Mouse (Mus musculus) left cerebral cortex, postnatal 14 days (tissue): ENCODE data around the gene Strn4. TPM values are rescaled to one million over a fixed set of nuclear protein-coding genes. Genes with fewer than 3 reads are reported as not detected.

Source experiments
- DNase-seq, 2 experiments: peaks; one replicate each; pipeline ENCODE4 v3.0.0; 2021 to 2022; ENCODE audit warnings: low spot score in 2 of 2, mixed read lengths in 1 of 2
- intact Hi-C: fragments of 180-260 bp; cut with DNase I; formaldehyde crosslinking; loops from one replicate; pipeline ENCODE4 v1.15.1; 2025
- total RNA-seq, 2 experiments: library from RNA; stranded (reverse); gene quantifications; 2 replicates each; pipeline ENCODE4 v1.2.3; 2021

Gene Strn4
- total RNA-seq, 2 experiments from 2014 or later = 333 to 347 TPM

GRCm38 (mm10) chr7:16867488-16867887, 51.8 kb downstream of the Strn4 start:
- intact Hi-C loops = no loop called here
- DNase-seq = no peak

DNA sequence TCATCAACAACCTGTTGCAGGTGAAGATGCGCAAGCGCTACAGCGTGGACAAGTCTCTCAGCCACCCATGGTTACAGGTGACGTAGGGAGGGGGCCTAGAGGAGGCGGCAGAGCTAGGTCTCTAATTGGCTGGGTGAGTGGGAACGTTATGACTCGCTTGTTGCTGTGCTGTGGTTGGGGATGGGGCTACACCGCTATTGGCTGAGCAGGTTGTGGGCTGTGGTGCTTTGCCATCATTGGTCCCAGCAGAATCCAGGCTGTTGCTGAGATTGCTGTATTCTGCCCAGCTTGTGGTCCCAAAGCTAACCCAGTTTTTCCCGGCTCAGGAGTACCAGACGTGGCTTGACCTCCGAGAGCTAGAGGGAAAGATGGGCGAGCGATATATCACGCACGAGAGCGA, 53.8 kb downstream of the Strn4 start:
- intact Hi-C loops = no loop called here
- DNase-seq = peak; percentile 92 to 98

DNA sequence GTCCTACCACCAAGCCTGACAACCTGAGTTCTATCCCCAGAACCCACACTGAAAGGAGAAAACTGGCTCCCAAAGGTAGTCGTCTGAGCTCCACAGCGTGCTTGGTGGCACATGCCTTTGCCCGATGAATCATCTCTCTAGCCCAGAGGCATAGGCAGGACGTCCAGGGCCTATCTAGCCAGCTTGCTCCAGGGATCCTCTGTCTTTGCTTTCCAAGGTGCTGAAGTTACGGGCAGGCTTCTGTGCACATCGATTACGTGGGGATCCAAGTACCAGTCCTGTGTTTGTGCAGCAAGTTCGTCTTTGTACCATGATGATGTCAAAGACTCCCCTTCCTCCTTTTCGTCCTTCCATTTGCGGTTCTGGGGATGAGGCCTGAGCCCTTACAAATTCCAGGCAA, 55.9 kb downstream of the Strn4 start:
- DNase-seq = no peak
- intact Hi-C loops = no loop called here

DNA sequence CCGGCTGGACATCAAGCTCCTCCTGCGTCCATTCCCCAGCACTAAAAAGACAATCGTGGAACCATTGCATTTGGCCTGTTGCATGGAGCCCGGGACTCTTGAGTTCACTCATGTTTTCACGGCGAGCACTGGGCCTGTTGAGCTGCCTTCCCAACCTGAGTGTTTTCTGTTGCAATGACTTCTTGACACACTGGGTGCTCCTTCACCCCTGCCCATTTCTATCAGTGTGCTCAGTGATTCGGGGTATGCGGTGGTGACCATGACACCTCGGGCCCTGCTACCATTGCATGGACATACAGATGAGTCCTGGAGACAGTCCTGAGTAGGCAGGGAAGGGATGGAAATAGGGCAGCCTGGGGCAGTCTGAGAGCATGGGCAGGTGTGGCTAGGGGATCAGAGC, 56.8 kb downstream of the Strn4 start:
- intact Hi-C loops = no loop called here

DNA sequence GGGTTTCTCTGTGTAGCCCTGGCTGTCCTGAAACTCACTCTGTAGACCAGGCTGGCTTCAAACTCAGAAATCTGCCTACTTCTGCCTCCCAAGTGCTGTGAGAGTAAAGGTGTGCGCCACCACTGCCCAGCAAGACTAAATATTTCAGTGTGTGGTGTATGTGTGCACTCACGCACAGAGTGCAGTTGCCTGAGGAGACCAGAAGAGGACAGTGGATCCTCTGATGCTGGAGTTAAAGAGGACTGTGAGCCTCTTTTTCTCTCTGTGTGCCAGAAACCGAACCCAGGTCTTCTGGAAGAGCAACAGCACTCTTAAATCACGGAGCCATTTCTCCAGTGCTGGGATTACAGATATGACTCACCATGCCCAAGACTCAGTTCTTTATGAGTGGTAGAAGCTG, 57.7 kb downstream of the Strn4 start:
- intact Hi-C loops = no loop called here
- DNase-seq = no peak

More for the DNA sequence above, 56.8 kb downstream of the Strn4 start:
- no peak for DNase-seq

GRCm38 (mm10) chr7:16874190-16874589, 58.5 kb downstream of the Strn4 start:
- intact Hi-C loops = loop anchor here (2.0 kb wide), 1 partner anchor 17 kb away; the partner anchor contains the start of gene Gng8

GRCm38 (mm10) chr7:16874756-16875309, 59.1 kb downstream of the Strn4 start:
- DNase-seq = peak; percentile 100
- intact Hi-C loops = loop anchor here (2.0 kb wide), 1 partner anchor 16 kb away; the partner anchor contains the start of gene Gng8

More at GRCm38 (mm10) chr7:16874190-16874589, 58.5 kb downstream of the Strn4 start:
- peak; percentile 78 to 85 for DNase-seq

GRCm38 (mm10) chr7:16875310-16875325, 59.4 kb downstream of the Strn4 start, which contains the start of gene Dact3:
Gene Dact3 (plus strand): TSS chr7:16875317.
- intact Hi-C loops = loop anchor here (2.0 kb wide), 1 partner anchor 16 kb away; the partner anchor contains the start of gene Gng8
- no peak for DNase-seq

DNA sequence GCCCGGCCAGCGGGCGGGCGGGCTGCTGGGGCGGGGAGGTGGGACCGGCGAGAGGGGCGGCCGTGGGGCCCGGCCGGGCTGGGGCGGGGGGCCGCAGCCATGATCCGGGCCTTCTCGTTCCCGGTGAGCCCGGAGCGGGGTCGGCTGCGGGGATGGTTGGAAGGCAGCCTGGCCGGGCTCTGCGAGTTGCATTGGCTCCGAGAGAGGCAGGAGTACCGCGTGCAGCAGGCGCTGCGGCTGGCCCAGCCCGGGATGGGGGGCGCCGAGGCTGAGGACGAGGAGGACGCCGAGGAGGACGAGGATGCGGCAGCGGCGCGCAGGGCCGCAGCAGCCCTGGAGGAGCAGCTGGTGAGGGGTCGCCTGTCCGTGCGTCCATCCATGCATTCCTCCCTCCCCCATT, 59.6 kb downstream of the Strn4 start:
- intact Hi-C loops = loop anchor here (2.0 kb wide), 1 partner anchor 15 kb away; the partner anchor contains the start of gene Gng8
- no peak for DNase-seq

DNA sequence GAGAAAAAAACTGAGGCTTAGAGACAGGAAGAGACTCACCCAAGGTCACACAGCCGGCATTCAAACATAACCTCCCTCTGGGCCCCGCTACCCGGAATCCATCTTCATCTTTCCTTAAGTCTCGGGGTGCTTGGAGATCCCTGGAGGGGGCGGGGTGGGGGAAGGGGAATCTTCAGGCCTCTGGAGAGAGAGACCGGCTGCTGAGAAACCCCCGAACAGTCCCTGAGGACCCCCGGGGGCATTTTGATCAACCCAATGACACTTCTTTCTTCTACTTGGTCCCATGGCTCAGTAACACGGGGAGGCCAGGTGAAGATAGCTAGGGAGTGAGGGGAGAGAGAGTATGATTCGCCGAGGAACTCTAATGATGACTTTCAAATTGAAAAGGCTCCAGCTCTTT, 60.3 kb downstream of the Strn4 start:
- intact Hi-C loops = loop anchor here (2.0 kb wide), 1 partner anchor 47 kb away; no protein-coding TSS in a partner anchor
- no peak for DNase-seq

DNA sequence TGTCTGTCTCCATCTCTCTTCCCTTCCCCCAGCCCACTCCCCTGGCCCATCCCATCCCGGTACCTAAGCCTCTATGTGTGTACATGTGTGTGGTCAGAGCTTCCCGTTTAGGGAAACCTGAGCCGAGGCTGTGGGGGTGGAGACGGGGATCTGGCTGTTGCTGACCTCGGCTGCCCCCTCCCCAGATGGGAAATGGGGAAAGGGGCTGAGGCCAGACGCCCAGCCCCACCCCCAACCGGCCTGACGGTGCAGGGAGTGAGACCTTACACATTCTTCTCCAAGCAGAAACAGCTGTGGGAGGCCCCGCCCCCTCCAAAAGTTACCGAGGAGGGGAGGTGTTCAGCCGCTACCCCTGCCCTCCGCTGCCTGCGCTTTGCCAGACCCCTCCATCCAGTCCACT, 60.9 kb downstream of the Strn4 start:
- DNase-seq = no peak
- intact Hi-C loops = loop anchor here (2.0 kb wide), 1 partner anchor 46 kb away; no protein-coding TSS in a partner anchor

DNA sequence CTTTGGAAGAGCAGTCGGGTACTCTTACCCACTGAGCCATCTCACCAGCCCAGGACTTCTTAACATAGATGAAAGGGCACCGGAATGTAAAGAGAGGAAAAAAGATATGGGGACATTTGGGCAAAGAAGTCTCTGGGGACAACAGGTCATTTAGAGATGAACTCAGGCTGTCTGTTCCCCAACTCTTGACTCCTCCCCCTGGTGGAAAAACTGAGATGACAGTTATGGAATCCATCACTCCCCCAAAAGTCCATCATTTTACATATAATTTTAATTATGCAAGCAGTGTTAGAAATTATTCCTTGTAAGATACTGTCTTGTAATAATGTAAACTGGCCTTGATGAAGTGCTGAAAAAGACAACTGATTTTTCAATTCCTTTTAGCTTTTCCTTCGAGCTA, 62.0 kb downstream of the Strn4 start:
- intact Hi-C loops = loop anchor here (2.0 kb wide), 1 partner anchor 45 kb away; no protein-coding TSS in a partner anchor
- DNase-seq = no peak

GRCm38 (mm10) chr7:16879796-16880547, 64.3 kb downstream of the Strn4 start:
- DNase-seq = no peak
- intact Hi-C loops = no loop called here

DNA sequence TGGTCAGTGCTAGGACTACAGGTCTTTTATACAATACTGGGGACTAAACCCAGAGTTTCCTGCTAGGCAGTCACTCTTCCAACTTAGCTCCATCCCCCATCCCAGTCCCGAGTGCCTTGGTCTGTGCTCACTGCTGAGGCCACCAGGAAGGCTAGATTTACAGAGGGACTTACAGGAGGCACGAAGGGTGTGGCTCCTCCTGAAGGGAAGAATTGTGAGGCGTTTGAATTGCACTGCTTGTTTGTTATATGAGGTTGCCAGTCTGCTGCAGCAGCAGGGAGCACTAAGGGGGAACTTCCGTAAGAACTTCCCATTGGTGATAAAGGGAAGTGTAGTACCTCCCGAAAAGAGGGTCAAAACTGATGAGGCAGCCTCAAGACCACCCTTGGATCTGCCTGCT, 64.9 kb downstream of the Strn4 start:
- intact Hi-C loops = no loop called here
- no peak for DNase-seq

DNA sequence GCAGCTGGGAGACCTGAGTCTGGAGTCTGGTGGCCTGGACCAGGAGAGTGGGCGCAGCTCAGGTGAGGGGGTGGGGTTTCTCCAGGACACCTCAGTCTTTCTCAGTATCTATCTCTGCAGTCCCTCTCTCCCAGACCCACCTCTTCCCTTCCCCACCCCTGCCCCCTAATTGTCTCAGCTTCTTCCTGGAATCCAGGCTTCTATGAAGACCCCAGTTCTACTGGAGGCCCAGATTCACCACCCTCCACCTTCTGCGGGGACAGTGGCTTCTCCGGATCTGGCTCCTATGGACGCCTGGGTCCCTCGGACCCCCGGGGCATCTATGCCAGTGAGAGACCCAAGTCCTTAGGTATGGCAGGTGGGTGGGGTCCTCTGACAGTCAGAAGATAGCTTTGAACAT, 67.5 kb downstream of the Strn4 start:
- no peak for DNase-seq
- intact Hi-C loops = no loop called here

- intact Hi-C loops = no loop called here
- no peak for DNase-seq
Measured at GRCm38 (mm10) chr7:16884334-16884733, 68.6 kb downstream of the Strn4 start.

GRCm38 (mm10) chr7:16885271-16885776, 69.6 kb downstream of the Strn4 start:
- intact Hi-C loops = no loop called here
- no peak for DNase-seq

- DNase-seq = no peak
- intact Hi-C loops = no loop called here
Measured at GRCm38 (mm10) chr7:16885905-16886304, 70.2 kb downstream of the Strn4 start.
